Mouse (Mus musculus) lung, embryonic 14.5 days (tissue): ENCODE measurements around the gene Ly6c2. TPM values are rescaled to one million over a fixed set of nuclear protein-coding genes. Genes with fewer than 3 reads are reported as not detected.
"Not testable (repeated sequence)": the region's sequence is repeated elsewhere in the genome, so short reads cannot be mapped to it uniquely, and the experiment has no call there.

ENCODE experiments used
- ATAC-seq: fragments of 200-750 bp; cut with Nextera tagmentation; 2 replicates; pipeline ENCODE4 v1.8.0; 2017; ENCODE audit warnings: mild to moderate bottlenecking, moderate TSS enrichment, moderate library complexity; ENCODE audit not compliant: insufficient read depth
- DNase-seq: peaks from one replicate; pipeline ENCODE4 v3.0.0-alpha.2; 2015
- H3K27ac ChIP-seq: fragments of 300-500 bp; sonication (generic); 2 replicates; pipeline ENCODE4 v1.5.1; 2014; ENCODE audit warnings: low read depth, mild to moderate bottlenecking, moderate library complexity
- H3K27me3 ChIP-seq: fragments of 300-500 bp; sonication (generic); 2 replicates; pipeline ENCODE4 v1.6.1; 2014; ENCODE audit warnings: low read length, control low read depth; ENCODE audit not compliant: insufficient read depth
- H3K36me3 ChIP-seq: fragments of 300-500 bp; sonication (generic); 2 replicates; pipeline ENCODE4 v1.6.1; 2014; ENCODE audit warnings: control low read depth; ENCODE audit not compliant: insufficient read depth
- H3K4me1 ChIP-seq: fragments of 300-500 bp; sonication (generic); 2 replicates; pipeline ENCODE4 v1.6.1; 2014; ENCODE audit warnings: antibody characterized with exemption, control low read depth; ENCODE audit not compliant: insufficient read depth
- H3K4me2 ChIP-seq: fragments of 300-500 bp; sonication (generic); 2 replicates; pipeline ENCODE4 v1.6.1; 2014; ENCODE audit warnings: mild to moderate bottlenecking
- H3K4me3 ChIP-seq: fragments of 300-500 bp; sonication (generic); 2 replicates; pipeline ENCODE4 v1.5.1; 2014; ENCODE audit warnings: low read depth, low read length
- H3K9ac ChIP-seq: fragments of 300-500 bp; sonication (generic); 2 replicates; pipeline ENCODE4 v1.6.1; 2014
- H3K9me3 ChIP-seq: fragments of 300-500 bp; sonication (generic); 2 replicates; pipeline ENCODE4 v1.6.1; 2016; ENCODE audit warnings: low read depth, low read length, control low read depth
- CTCF ChIP-seq: IDR thresholded peaks from 2 replicates; pipeline ENCODE4 v1.5.1; 2016; ENCODE audit warnings: antibody characterized with exemption, low read depth
- WGBS: fragments of 180-500 bp; shearing (Covaris S2); extraction: QIAGEN DNeasy Blood & Tissue Kit; methylation state at CpG from one replicate; pipeline ENCODE4 v1.1.7; 2014; 5-methylcytosine and 5-hydroxymethylcytosine counted together
- polyA plus RNA-seq: library from polyadenylated mRNA; unstranded; fragments of >200 nt; fragmentation: Nextera tagmentation; extraction: Ambion mirVana; gene quantifications from 2 replicates; pipeline ENCODE4 v1.2.1, GENCODE M21; 2014

Ly6c2 gene
- polyA plus RNA-seq, 1 experiment from 2014 or later, result 1.0 TPM

- H3K9me3 ChIP-seq, H3K27ac ChIP-seq, H3K4me1 ChIP-seq, H3K4me2 ChIP-seq, H3K36me3 ChIP-seq, H3K4me3 ChIP-seq, H3K9ac ChIP-seq, H3K27me3 ChIP-seq, ATAC-seq: not testable (repeated sequence)
- peak; percentile 69 for TF ChIP-seq CTCF
- WGBS, result 24% methylated on average over 5 of the region's 6 CpGs
- DNase-seq, result peak; percentile 71
Observed at GRCm38 (mm10) chr15:75062030-75062574, 49.7 kb downstream of the Ly6c2 start.

GRCm38 (mm10) chr15:75060505-75060904 is 51.3 kb downstream of the Ly6c2 start:
- Histone ChIP-seq H3K27ac (no peak overlapping the region), H3K4me2 (no peak overlapping the region), H3K9me3 (no peaks in the 10 kb centered on the region), H3K4me1 (no peaks in the 10 kb centered on the region), H3K9ac (no peak overlapping the region), H3K4me3 (no peak overlapping the region), H3K36me3 (no peaks in the 10 kb centered on the region), H3K27me3 (no peaks in the 10 kb centered on the region)
- DNase-seq (peak; percentile 46), ATAC-seq (no peak)
- peak; percentile 78 for TF ChIP-seq CTCF

Other genes starting within 250 kb of the Ly6c2 start
- gene 2010109I03Rik, start 214.9 kb downstream of the Ly6c2 start, polyA plus RNA-seq, result not detected in 2 replicates
- gene Ly6i, start 128.5 kb downstream of the Ly6c2 start, polyA plus RNA-seq, result not detected in 2 replicates
- 2.3 and 4.8 TPM in 2 replicates for gene Ly6a, start 113.9 kb downstream of the Ly6c2 start, polyA plus RNA-seq
- gene Ly6c1, start 63.1 kb downstream of the Ly6c2 start, polyA plus RNA-seq, result 7.5 and 9.4 TPM in 2 replicates
- not detected in 2 replicates for gene Ly6g, start 43.3 kb upstream of the Ly6c2 start, polyA plus RNA-seq
- 0.16 TPM in 1 of 2 replicates, not detected in the other for gene BC025446, start 104.4 kb upstream of the Ly6c2 start, polyA plus RNA-seq
- gene Ly6f, start 156.5 kb upstream of the Ly6c2 start, polyA plus RNA-seq, result not detected in 2 replicates